Mouse (Mus musculus) gastrocnemius, adult 18-20 months (tissue): ENCODE measurements at regions not wholly inside any gene's neighbourhood (a gene's known extent, or its start where the extent isn't known, plus 50 kb on each side); places are given as distances from the start of the nearest gene placed in this dataset.
A peak's percentile ranks its signal among the peaks of the same experiment; 100 is the strongest.
"Not testable (repeated sequence)": the region's sequence is repeated elsewhere in the genome, so short reads cannot be mapped to it uniquely, and the experiment has no call there.

ENCODE experiments used
- DNase-seq: peaks from one replicate; pipeline ENCODE4 v3.0.0; 2021; ENCODE audit warnings: low spot score

GRCm38 (mm10) chr1:136680173-136680572 is 55.5 kb downstream of the Zfp281 start:
- DNase-seq: no peak

GRCm38 (mm10) chr1:136682311-136682710 is 57.6 kb downstream of the Zfp281 start:
- not testable (repeated sequence) for DNase-seq

- peak; percentile 84 for DNase-seq
These were observed 58.4 kb downstream of the Zfp281 start for GRCm38 (mm10) chr1:136683061-136683531.

- peak; percentile 77 for DNase-seq
These were observed 58.9 kb downstream of the Zfp281 start for GRCm38 (mm10) chr1:136683561-136684131.

- DNase-seq: no peak
These were observed 59.8 kb downstream of the Zfp281 start for GRCm38 (mm10) chr1:136684481-136684880.

GRCm38 (mm10) chr1:136685191-136686060 is 60.7 kb downstream of the Zfp281 start:
- DNase-seq: peak; percentile 37

- DNase-seq: no peak
These were observed 61.8 kb downstream of the Zfp281 start for GRCm38 (mm10) chr1:136686467-136686866.

GRCm38 (mm10) chr1:136690068-136690467 is 65.4 kb downstream of the Zfp281 start:
- DNase-seq: no peak

- DNase-seq: no peak
These were observed 68.7 kb downstream of the Zfp281 start for GRCm38 (mm10) chr1:136693421-136693820.

GRCm38 (mm10) chr1:136694983-136695382 is 70.3 kb downstream of the Zfp281 start:
- no peak for DNase-seq

GRCm38 (mm10) chr1:136696077-136696641 is 71.5 kb downstream of the Zfp281 start:
- DNase-seq: peak; percentile 19

GRCm38 (mm10) chr1:136698454-136699152 is 73.9 kb downstream of the Zfp281 start:
- peak; percentile 67 for DNase-seq

GRCm38 (mm10) chr1:136699153-136699524 is 74.4 kb downstream of the Zfp281 start:
- no peak for DNase-seq

GRCm38 (mm10) chr1:136699571-136699970 is 74.9 kb downstream of the Zfp281 start:
- no peak for DNase-seq

GRCm38 (mm10) chr1:136704139-136704538 is 79.4 kb downstream of the Zfp281 start:
- DNase-seq: peak; percentile 82

GRCm38 (mm10) chr1:136706509-136706908 is 81.8 kb downstream of the Zfp281 start:
- DNase-seq: no peak

- DNase-seq: no peak
These were observed 82.7 kb downstream of the Zfp281 start for GRCm38 (mm10) chr1:136707394-136707793.

GRCm38 (mm10) chr1:136707866-136708265 is 83.2 kb downstream of the Zfp281 start:
- no peak for DNase-seq

- DNase-seq: no peak
These were observed 85.5 kb downstream of the Zfp281 start for GRCm38 (mm10) chr1:136710196-136710595.

- DNase-seq: no peak
These were observed 86.5 kb downstream of the Zfp281 start for GRCm38 (mm10) chr1:136711243-136711642.

- no peak for DNase-seq
These were observed 89.4 kb downstream of the Zfp281 start for GRCm38 (mm10) chr1:136714077-136714476.

GRCm38 (mm10) chr1:136714987-136715386 is 90.3 kb downstream of the Zfp281 start:
- DNase-seq: no peak
